Mouse (Mus musculus): Measurements from ENCODE around the gene Enpp7. TPM values are rescaled to one million over a fixed set of nuclear protein-coding genes. Genes with fewer than 3 reads are reported as not detected.

Enpp7 gene
- polyA plus RNA-seq (2015; fragmentation: Nextera tagmentation; extraction: Ambion mirVana), result not detected in 2 replicates

DNA sequence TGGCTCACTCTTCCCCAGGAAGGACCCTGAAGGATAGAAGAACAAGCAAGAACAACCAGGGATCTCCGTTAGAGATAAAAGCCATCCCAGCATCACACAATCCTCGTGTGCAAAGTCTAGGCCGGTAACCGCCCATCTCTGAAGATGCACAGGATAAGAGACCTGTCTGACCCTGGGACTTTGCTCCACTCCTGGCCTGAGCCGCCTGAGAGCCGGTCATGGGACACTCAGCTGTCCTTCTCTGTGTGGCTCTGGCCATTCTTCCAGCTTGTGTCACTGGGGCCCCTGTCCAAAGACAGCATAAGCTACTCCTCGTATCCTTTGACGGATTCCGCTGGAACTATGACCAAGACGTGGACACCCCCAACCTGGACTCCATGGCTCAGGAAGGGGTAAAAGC is at the start of gene Enpp7:
Enpp7 (plus strand) TSS at position 190 of the 400 bp plus-strand sequence.
- H3K4me2 ChIP-seq (ENCODE audit: low read length), result no peak within 1 kb of the TSS
- no peaks in the 10 kb centered on the region for H3K27me3 ChIP-seq (replicated peaks; ENCODE audit: control insufficient read depth, insufficient read depth, low read length)
- no peak within 1 kb of the TSS for H3K27ac ChIP-seq (ENCODE audit: low read depth, low read length)
- no peak for ATAC-seq
- 89% methylated on average over 10 of the region's 10 CpGs for WGBS
- H3K36me3 ChIP-seq (ENCODE audit: control insufficient read depth, insufficient read depth, low read length), result no peaks in the 10 kb centered on the region
- no peak within 1 kb of the TSS for H3K4me3 ChIP-seq (ENCODE audit: low read length)
- H3K9me3 ChIP-seq (ENCODE audit: control insufficient read depth, low read length), result no peaks in the 10 kb centered on the region
- H3K4me1 ChIP-seq (ENCODE audit: control insufficient read depth, insufficient read depth, low read depth, low read length), result no peaks in the 10 kb centered on the region; the same call in 1 of the 2 replicates
- no peak within 1 kb of the TSS for H3K9ac ChIP-seq (ENCODE audit: low read depth, low read length)

DNA sequence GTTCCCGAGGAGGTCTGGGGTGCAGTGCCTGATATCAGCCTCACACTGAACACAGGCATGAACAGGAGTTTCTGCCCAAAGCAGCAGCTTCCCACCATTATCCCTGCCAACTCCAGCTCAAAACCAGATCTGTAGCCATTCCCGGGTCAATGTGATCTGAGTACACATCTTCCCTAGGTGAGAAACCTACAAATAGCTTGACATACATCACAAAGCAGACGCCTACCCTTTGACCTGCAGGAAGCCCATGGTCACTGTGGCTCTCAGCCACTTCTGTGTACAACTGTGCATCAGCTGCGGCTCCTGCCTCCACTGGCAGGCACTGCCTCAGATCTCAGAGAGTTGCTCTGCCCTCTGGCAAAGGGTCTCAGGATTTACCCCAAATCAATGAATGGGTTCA is 48.3 kb upstream of the Enpp7 start:
- peaks cover 5% of the 10 kb centered on the region; the same call in 1 of the 2 replicates for H3K4me1 ChIP-seq (ENCODE audit: control insufficient read depth, insufficient read depth, low read depth, low read length)
- H3K36me3 ChIP-seq (ENCODE audit: control insufficient read depth, insufficient read depth, low read length), result no peaks in the 10 kb centered on the region
- no peaks in the 10 kb centered on the region for H3K27me3 ChIP-seq (replicated peaks; ENCODE audit: control insufficient read depth, insufficient read depth, low read length)
- H3K4me2 ChIP-seq (ENCODE audit: low read length), result no peak overlapping the region
- WGBS, result 84% methylated on average over 4 of the region's 4 CpGs
- no peak for ATAC-seq
- H3K4me3 ChIP-seq (ENCODE audit: low read length), result no peak overlapping the region
- no peaks in the 10 kb centered on the region for H3K9me3 ChIP-seq (ENCODE audit: control insufficient read depth, low read length)
- no peak overlapping the region for H3K27ac ChIP-seq (ENCODE audit: low read depth, low read length)
- H3K9ac ChIP-seq (ENCODE audit: low read depth, low read length), result no peak overlapping the region

- ATAC-seq, result peak; percentile 56
- Histone ChIP-seq H3K4me3 (ENCODE audit: low read length) (no peak overlapping the region), H3K36me3 (ENCODE audit: control insufficient read depth, insufficient read depth, low read length) (no peaks in the 10 kb centered on the region), H3K27me3 (replicated peaks; ENCODE audit: control insufficient read depth, insufficient read depth, low read length) (no peaks in the 10 kb centered on the region), H3K4me1 (ENCODE audit: control insufficient read depth, insufficient read depth, low read depth, low read length) (peaks cover 5% of the 10 kb centered on the region; the same call in 1 of the 2 replicates), H3K4me2 (ENCODE audit: low read length) (no peak overlapping the region), H3K9me3 (ENCODE audit: control insufficient read depth, low read length) (no peaks in the 10 kb centered on the region), H3K27ac (ENCODE audit: low read depth, low read length) (no peak overlapping the region), H3K9ac (ENCODE audit: low read depth, low read length) (no peak overlapping the region)
- 39% methylated on average over 11 of the region's 11 CpGs for WGBS
Measured at GRCm38 (mm10) chr11:118940539-118940938, 47.4 kb upstream of the Enpp7 start.

DNA sequence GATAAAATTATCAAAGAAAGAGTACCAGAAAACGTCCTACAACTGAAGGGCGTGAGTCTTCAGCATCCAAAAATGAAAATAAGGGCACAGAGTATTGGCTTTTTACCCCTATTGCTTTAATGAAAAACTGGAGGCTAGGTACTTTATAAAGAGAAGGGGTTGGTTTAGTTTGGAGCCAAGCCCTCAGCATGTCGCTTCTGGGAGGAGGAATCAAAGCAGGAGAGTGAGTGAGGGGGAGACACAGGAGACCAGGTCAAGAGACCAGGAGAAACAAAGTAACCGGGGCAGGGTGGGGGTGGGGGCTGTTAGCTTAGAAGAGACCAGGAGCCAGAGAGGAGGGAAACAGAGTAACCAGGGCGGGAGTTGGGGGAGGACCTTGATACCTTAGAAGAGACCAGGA is 46.7 kb upstream of the Enpp7 start:
- ATAC-seq, result no peak
- 32% methylated on average over 5 of the region's 5 CpGs for WGBS

GRCm38 (mm10) chr11:118945868-118946267 is 42.1 kb upstream of the Enpp7 start:
- no peaks in the 10 kb centered on the region for H3K36me3 ChIP-seq (ENCODE audit: control insufficient read depth, insufficient read depth, low read length)
- H3K9me3 ChIP-seq (ENCODE audit: control insufficient read depth, low read length), result no peaks in the 10 kb centered on the region
- WGBS, result 94% methylated on average over 8 of the region's 8 CpGs
- H3K4me1 ChIP-seq (ENCODE audit: control insufficient read depth, insufficient read depth, low read depth, low read length), result peaks cover 2% of the 10 kb centered on the region; the same call in 1 of the 2 replicates
- no peaks in the 10 kb centered on the region for H3K27me3 ChIP-seq (replicated peaks; ENCODE audit: control insufficient read depth, insufficient read depth, low read length)
- H3K4me3 ChIP-seq (ENCODE audit: low read length), result no peak overlapping the region
- H3K9ac ChIP-seq (ENCODE audit: low read depth, low read length), result no peak overlapping the region
- no peak overlapping the region for H3K27ac ChIP-seq (ENCODE audit: low read depth, low read length)
- ATAC-seq, result no peak
- H3K4me2 ChIP-seq (ENCODE audit: low read length), result no peak overlapping the region

More for the DNA sequence above, 46.7 kb upstream of the Enpp7 start:
- H3K36me3 ChIP-seq (ENCODE audit: control insufficient read depth, insufficient read depth, low read length), result no peaks in the 10 kb centered on the region
- no peak overlapping the region for H3K4me2 ChIP-seq (ENCODE audit: low read length)
- no peaks in the 10 kb centered on the region for H3K27me3 ChIP-seq (replicated peaks; ENCODE audit: control insufficient read depth, insufficient read depth, low read length)
- peaks cover 5% of the 10 kb centered on the region; the same call in 1 of the 2 replicates for H3K4me1 ChIP-seq (ENCODE audit: control insufficient read depth, insufficient read depth, low read depth, low read length)
- no peaks in the 10 kb centered on the region for H3K9me3 ChIP-seq (ENCODE audit: control insufficient read depth, low read length)
- H3K27ac ChIP-seq (ENCODE audit: low read depth, low read length), result no peak overlapping the region
- H3K9ac ChIP-seq (ENCODE audit: low read depth, low read length), result no peak overlapping the region
- H3K4me3 ChIP-seq (ENCODE audit: low read length), result no peak overlapping the region

DNA sequence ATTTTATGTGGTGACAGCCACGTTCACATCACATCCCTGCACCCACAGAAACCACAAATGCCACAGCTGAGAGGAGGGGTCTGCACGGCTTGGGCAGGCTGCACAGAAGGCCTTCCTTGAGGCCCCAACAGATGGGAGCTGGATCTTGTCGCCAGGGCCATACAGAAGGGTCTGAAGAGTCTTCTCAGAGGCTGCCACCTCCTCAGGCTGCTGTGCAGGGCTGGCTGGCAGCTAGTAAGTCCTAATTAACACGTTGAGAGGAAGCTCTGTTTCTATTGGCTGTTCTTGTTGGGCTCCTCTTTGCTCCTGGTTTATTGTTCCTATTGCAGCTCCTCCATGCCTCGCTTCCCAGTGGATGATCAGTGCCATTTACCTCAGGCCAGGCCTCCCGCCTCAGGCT is 33.0 kb upstream of the Enpp7 start:
- ATAC-seq, result no peak

DNA sequence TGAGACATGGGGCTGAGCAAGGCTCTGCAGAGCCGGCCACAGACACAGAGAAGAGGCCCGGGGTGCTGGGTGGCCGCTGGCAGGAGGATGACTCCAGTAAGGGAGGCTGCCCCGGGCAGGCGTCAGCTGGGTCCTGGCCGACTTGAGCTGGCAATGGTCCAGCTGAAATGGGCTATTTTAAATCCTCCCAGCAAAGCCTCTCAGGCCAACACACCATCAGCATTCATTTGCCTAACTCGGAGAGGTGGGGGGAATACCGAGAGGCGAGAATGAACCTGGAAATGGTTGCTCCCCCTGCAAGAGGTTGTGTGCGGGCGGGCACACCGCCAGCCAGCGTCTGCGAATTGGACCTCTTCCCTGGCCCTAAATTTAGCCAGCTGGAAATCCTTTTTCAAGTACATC is 30.9 kb upstream of the Enpp7 start:
- H3K27ac ChIP-seq (ENCODE audit: low read depth, low read length), result peak overlapping the region; percentile 64
- no peaks in the 10 kb centered on the region for H3K9me3 ChIP-seq (ENCODE audit: control insufficient read depth, low read length)
- H3K9ac ChIP-seq (ENCODE audit: low read depth, low read length), result peak overlapping the region; percentile 36; the same call in 1 of the 2 replicates
- ATAC-seq, result peak; percentile 76
- H3K4me3 ChIP-seq (ENCODE audit: low read length), result no peak overlapping the region
- H3K4me1 ChIP-seq (ENCODE audit: control insufficient read depth, insufficient read depth, low read depth, low read length), result peaks cover 31% of the 10 kb centered on the region
- no peak overlapping the region for H3K4me2 ChIP-seq (ENCODE audit: low read length)
- H3K36me3 ChIP-seq (ENCODE audit: control insufficient read depth, insufficient read depth, low read length), result no peaks in the 10 kb centered on the region
- WGBS, result 36% methylated on average over 14 of the region's 14 CpGs
- no peaks in the 10 kb centered on the region for H3K27me3 ChIP-seq (replicated peaks; ENCODE audit: control insufficient read depth, insufficient read depth, low read length)

More for the DNA sequence above, 33.0 kb upstream of the Enpp7 start:
- no peaks in the 10 kb centered on the region for H3K36me3 ChIP-seq (ENCODE audit: control insufficient read depth, insufficient read depth, low read length)
- H3K27ac ChIP-seq (ENCODE audit: low read depth, low read length), result no peak overlapping the region
- H3K9ac ChIP-seq (ENCODE audit: low read depth, low read length), result no peak overlapping the region
- WGBS, result 42% methylated on average over 6 of the region's 6 CpGs
- no peaks in the 10 kb centered on the region for H3K9me3 ChIP-seq (ENCODE audit: control insufficient read depth, low read length)
- H3K4me2 ChIP-seq (ENCODE audit: low read length), result no peak overlapping the region
- no peak overlapping the region for H3K4me3 ChIP-seq (ENCODE audit: low read length)
- no peaks in the 10 kb centered on the region for H3K27me3 ChIP-seq (replicated peaks; ENCODE audit: control insufficient read depth, insufficient read depth, low read length)
- H3K4me1 ChIP-seq (ENCODE audit: control insufficient read depth, insufficient read depth, low read depth, low read length), result peaks cover 24% of the 10 kb centered on the region

DNA sequence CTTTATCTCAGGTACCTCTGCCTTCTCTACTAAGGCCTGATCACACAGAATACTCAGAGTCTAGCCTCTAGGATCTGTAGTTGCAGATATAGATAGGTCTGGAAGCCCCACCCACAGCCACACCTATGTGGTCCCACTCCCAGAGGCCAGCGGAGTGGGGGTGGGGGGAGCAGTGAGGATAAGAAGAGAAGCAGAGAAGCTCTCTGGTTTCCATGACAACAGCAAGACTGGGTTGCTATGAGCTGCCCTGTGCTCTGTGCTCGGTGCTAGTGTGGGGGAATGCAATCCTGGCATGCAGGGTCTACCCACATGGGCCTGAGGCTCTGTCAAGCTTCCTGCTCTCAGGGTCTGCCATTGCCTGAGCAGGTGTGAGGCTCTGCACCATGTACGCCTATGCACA is 27.3 kb upstream of the Enpp7 start:
- Histone ChIP-seq H3K27ac (ENCODE audit: low read depth, low read length) (no peak overlapping the region), H3K36me3 (ENCODE audit: control insufficient read depth, insufficient read depth, low read length) (no peaks in the 10 kb centered on the region), H3K4me1 (ENCODE audit: control insufficient read depth, insufficient read depth, low read depth, low read length) (peaks cover 29% of the 10 kb centered on the region), H3K9ac (ENCODE audit: low read depth, low read length) (no peak overlapping the region), H3K27me3 (replicated peaks; ENCODE audit: control insufficient read depth, insufficient read depth, low read length) (no peaks in the 10 kb centered on the region), H3K4me2 (ENCODE audit: low read length) (no peak overlapping the region), H3K4me3 (ENCODE audit: low read length) (no peak overlapping the region), H3K9me3 (ENCODE audit: control insufficient read depth, low read length) (no peaks in the 10 kb centered on the region)
- 37% methylated on average over 3 of the region's 3 CpGs for WGBS
- peak; percentile 48 for ATAC-seq

DNA sequence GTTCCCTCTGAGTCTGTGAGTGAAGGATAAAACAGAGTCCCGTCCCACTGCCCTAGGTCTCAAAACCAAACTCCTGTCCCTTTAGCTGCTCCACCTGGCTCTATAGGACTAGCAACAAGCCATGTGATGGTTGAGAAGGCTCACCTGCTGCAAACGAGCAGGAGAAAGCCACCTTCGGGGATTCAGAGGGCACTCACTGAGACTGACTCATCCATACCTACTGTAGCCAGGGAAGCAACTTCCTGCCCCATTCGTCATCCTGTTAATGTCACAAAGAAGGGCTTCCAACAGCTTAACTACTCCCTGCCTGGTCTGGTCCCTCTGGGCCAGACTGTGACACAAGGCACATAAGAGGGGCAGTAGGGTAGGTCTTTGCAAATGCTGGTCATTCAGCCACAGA is 25.5 kb upstream of the Enpp7 start:
- Histone ChIP-seq H3K9ac (ENCODE audit: low read depth, low read length) (no peak overlapping the region), H3K36me3 (ENCODE audit: control insufficient read depth, insufficient read depth, low read length) (no peaks in the 10 kb centered on the region), H3K4me2 (ENCODE audit: low read length) (no peak overlapping the region), H3K27me3 (replicated peaks; ENCODE audit: control insufficient read depth, insufficient read depth, low read length) (no peaks in the 10 kb centered on the region), H3K4me1 (ENCODE audit: control insufficient read depth, insufficient read depth, low read depth, low read length) (peaks cover 19% of the 10 kb centered on the region), H3K9me3 (ENCODE audit: control insufficient read depth, low read length) (no peaks in the 10 kb centered on the region), H3K4me3 (ENCODE audit: low read length) (no peak overlapping the region), H3K27ac (ENCODE audit: low read depth, low read length) (no peak overlapping the region)
- 58% methylated on average over 4 of the region's 4 CpGs for WGBS
- ATAC-seq, result no peak

GRCm38 (mm10) chr11:118963926-118964325 is 24.1 kb upstream of the Enpp7 start:
- Histone ChIP-seq H3K9ac (ENCODE audit: low read depth, low read length) (no peak overlapping the region), H3K4me2 (ENCODE audit: low read length) (no peak overlapping the region), H3K27me3 (replicated peaks; ENCODE audit: control insufficient read depth, insufficient read depth, low read length) (no peaks in the 10 kb centered on the region), H3K9me3 (ENCODE audit: control insufficient read depth, low read length) (no peaks in the 10 kb centered on the region), H3K4me1 (ENCODE audit: control insufficient read depth, insufficient read depth, low read depth, low read length) (peaks cover 11% of the 10 kb centered on the region), H3K27ac (ENCODE audit: low read depth, low read length) (no peak overlapping the region), H3K36me3 (ENCODE audit: control insufficient read depth, insufficient read depth, low read length) (no peaks in the 10 kb centered on the region), H3K4me3 (ENCODE audit: low read length) (no peak overlapping the region)
- 77% methylated on average over 5 of the region's 5 CpGs for WGBS
- ATAC-seq, result no peak
